Mouse (Mus musculus) brain, embryonic 18.5 days (tissue): ENCODE results near the gene Ncam1.
A peak's percentile ranks its signal among the peaks of the same experiment; 100 is the strongest.

Experiments
- DNase-seq: peaks from one replicate; pipeline ENCODE4 v3.0.0-alpha.2; 2012; ENCODE audit warnings: low read depth, low spot score

Ncam1 gene

DNA sequence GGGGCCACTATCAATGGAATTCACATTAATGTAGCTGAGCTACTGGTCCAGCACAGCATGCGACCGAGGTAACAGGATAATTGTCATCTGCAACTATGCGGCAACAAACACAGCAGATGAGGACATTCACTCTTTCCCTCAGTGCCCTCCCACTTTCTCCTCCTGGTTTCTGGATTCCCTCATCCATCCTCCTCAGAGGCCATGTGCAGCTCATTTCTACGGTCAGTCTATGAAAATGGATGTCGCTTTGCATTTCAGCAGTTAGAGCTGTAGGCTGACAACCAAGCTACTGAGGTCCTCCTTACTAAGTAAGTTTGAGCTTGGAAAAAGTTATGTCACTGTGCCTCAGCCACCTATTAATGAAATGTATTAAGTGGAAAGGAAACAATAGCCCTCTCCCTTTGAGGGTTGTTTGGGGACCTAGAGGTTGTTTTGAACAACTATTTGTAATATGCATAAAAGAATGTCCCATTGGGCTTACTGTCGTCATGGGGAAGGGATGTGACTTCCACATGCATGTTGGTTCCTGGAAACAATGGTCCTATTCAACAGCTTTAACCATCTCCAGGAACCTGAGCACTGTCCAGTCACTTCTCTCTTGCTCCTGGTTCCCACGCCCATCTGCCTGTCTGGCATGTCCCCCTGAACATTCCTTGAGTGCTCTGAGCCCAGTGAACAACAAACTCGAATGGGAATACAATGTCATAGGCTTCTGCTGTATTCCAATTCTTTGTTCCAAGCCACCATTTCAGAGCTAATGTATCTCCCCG is 122.8 kb downstream of the Ncam1 start:
- DNase-seq: no peak

DNA sequence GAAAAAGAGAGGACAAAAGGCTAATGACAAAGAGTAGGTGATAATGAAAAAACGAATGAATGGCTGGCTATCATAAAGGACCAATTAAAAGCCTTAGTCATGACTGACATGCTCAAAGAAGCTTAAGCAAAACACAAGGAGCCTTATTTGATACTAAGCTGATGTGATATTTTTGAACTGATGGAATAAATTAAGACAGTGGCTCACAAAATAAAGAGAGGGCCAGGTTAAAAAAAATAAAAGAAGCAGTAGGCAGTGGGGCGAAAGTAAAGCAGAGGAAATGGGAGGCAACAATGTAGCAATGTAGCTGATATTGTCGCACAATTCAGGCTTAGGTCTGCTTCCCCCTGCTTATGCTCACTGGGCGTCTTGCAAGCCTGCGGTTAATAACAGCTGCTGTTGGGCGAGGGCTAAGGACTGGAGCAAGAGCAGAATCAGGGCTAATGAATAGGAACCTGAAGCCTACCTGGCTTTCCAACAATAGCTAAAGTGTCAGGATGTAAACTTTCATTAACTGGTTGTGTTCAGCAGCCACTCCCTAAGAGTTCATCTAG is 126.0 kb downstream of the Ncam1 start:
- no peak for DNase-seq

DNA sequence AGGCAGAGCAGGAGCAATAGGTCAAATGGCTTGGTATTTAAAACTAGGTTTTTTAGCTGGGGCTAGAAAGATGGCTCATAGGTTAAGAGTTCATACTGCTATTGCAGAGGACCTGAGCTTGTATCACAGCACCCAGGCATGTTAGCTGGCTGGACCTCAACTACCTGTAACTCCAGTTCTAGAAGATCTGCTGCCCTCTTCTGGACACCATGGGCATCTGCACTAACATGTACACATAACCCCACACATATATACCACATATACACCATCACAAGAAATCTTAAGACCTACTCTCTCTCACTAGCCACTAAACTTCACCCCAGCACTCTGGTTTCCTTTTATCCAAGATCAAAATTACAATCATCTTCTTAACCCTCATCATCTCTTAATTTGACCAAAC is 131.7 kb downstream of the Ncam1 start:
- DNase-seq: no peak

DNA sequence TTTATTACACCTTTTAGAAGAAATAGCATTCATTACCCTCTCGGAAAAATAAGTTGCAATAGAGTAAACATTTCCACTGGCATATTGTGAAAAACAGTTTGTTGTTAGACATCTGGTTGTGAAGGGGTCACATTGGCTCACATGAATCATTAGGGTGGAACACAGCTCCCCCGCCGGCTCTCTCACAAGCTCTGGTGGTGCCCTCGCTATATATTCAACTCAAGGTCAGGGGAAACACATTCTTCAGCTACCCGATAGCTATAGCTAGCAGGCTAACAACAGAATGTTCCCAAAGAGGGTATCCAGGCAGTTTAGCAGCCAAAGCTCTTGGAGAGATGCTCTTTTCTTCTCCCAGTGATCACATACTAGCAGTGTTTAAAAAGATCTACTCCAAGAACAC is 133.4 kb downstream of the Ncam1 start:
- no peak for DNase-seq

DNA sequence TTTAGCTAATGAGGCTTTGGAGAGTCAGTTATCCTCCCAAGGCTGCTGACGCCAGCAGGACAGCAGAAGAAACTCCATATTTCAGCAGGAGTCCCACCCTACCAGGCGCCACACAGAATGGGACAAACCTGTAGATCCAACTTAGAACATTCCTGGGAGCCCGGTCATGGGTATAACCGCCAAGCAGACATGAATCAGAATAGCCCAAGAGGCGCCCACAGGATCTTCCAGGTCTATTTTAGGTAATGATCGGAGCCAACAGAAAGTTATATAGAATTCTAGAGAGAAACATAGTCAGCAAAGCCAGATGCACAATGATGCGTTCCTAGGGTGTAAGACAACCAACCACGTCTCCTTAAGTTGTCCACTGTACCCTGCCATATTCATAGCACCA is 134.8 kb downstream of the Ncam1 start:
- DNase-seq: no peak

DNA sequence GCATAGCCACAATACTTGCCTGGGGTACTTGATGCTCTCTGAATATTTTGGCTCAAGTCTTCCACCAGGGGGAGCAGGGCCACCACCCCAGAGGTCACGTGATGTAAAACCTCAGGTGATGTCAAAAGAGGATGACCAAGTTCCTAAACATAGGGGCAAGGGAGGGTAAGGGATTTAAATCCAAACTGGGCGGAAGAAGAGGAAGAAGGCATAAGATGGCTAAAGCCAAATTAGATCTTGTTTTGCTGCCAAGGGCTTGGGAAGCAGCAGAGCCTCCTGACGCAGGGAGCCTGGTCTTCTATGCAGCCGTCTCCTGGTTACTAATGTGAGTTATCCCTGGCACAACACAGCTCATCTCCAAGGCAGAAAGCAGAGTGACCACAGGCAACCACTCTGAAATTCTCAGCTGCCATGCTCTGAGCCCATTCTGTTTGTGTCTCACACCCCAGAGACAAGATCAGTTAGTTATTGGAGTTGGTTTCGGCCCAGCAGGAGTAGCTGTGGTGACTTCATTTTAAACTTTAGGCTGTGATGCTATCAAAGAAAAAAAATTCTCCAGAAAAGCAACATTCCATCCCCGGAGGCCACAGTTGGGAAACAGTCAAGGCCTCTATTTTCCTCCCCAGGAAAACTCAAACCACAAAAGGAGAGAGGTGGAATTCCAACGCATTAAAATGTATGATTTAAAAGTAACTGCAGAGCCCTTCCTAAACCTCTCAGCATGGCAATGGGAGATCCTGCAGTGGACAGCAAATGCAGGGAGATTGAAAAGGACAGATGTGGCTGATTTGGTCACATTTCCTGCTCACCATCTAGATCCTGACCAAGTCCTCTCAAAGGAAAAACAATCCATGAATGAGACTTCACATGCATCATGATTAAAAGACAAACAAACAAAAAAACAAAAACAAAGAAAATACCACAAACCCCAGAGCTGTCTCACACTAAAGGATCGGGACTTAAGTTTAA is 135.5 kb downstream of the Ncam1 start:
- DNase-seq: no peak

DNA sequence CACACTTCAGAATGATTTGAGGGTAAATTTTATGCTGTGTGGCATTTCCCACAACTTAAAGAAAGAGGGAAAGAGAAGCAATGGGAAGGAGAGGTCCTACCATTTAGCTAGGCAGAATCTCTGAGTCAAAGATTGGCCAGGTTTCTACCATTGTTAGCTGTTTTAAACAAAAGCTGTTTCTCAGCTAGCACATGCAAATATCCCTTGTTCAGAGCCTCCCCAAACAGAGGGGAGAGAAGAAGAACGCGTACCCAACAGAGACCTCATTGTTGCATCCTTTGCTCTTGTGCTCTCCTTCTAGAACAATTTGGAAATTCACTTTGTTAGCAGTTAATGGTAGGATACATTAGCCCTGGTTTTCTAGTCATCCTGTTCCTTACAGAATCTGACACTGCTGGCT is 137.2 kb downstream of the Ncam1 start:
- no peak for DNase-seq

DNA sequence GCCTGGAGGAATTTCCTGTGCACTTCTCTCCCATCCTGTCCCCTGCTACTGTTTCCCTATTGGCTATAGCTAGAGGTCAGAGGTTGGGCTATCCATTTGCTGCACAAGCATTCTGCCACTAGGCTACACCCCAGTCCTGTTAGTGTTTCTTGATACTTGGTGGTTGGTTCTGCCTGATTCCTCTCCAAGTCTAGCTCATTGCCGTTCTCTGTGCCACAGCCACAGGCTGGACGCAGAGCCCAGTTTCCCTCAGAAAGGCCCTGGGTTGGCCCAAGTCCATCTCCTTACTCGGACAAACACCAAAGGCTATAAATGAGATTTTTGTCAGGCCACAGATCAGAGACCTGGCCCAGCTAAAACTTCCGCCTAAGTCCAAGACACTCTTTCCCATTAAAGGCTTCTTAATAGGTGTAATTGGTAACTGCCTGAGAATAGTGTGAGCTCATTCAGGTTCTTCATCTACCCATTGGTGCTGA is 140.3 kb downstream of the Ncam1 start:
- peak; percentile 22 for DNase-seq

DNA sequence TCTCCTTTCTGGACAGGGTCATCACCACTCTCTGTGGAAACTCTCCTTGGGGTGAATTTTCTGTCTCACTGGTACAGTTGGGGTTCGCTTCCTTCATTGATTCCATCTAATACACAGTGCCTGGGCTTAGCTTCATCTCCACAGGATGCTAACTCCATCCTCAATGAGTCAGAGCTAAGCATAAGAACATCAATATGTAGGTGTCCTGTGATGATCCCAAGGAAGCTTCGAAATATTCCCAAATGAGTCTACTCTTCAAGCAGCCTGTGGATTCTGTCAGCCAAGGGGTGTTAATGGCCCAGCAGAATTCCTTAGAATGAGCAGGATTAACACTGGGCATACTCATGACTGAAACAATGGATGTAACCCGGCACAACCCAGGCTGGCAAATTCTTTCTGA is 144.3 kb downstream of the Ncam1 start:
- DNase-seq: no peak

DNA sequence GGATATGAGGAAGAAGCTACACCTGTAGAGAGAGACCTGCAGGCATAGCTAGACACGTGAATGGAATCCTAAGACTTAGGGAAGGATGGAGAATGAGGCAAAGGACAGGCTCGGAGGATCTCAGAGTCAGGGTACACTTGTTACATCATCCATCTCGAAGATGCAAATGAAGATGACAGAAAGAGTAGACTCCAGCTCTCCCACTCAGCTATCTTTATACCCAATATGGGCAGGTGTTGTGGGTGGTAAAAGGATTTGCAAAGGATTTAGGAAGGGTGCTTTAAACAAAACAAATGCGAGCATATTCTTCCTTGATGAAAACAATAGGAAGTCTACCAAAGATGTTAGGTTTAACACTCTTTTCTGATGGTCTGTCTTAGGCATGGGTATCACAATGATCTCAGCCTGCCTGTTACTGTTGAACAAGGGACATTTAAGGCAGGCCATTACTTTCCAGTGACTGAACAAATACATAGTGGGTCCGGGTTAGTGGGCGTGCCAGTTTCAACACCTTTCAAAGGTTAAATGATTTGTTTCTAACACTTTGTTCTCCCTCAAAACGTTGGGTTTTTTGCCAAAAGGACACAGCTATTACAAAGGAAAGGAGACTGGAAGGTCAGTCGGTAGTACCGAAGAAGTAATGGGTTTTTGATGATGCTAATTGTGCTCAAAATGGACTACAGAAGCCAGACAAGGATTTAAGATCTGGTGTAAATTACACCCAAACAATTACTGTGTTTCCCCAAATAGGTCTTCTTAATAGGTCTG is 145.1 kb downstream of the Ncam1 start:
- DNase-seq: no peak

DNA sequence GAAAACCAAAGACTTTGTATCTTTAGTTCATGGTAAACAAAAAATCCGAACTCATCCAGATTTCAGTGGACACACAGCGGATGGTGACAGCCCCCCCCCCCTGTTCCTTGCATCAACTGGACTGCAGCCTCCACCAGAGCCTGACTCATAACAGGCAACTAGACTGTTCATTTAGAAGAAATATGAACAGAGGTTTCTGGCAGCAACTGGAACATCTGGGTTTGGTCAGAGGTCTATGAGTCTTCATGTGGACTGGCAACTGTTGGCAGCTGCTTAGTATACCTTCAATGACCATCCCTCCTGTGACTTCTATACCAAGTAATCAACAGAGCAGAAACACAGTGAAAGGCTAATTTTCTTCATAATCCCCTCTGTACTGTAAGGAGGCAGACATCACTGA is 154.4 kb downstream of the Ncam1 start:
- no peak for DNase-seq

DNA sequence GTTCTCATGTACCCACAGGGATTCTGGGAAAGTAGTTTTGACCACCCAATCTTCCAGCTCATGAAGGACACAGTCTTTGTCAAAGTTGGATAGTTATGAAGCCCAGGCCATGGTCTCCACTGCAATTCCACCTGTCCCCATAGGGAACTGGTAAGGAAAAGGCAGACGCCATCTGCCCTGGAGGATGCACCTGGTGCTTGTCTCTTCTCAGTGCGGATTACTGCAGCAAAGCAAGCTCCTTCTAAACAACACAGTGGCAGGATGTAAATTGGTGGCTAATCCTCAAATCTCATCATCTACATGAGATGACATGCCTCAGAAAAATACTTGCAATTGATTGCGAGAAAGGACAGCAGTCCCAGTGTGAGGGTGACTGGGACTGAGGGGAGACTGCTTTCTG is 158.0 kb downstream of the Ncam1 start:
- no peak for DNase-seq

DNA sequence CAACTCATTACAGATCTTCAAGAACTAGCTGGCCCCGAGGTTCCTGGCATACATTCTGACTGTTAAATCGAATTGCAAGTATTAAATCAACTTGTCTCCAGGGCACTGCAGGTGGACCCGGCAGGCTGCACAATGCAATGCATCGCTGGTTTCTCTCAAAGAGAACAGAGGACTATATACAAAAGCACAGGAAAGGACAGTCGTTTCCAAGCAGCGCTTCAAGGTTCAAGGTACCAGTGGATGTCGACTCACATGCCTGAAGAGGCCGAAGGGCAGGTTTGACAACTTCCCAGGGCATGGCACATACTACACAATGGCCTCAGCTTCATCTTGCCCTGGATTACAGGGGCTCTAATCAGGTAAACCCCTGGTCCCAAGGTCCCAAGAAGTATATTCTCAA is 158.6 kb downstream of the Ncam1 start:
- DNase-seq: no peak

DNA sequence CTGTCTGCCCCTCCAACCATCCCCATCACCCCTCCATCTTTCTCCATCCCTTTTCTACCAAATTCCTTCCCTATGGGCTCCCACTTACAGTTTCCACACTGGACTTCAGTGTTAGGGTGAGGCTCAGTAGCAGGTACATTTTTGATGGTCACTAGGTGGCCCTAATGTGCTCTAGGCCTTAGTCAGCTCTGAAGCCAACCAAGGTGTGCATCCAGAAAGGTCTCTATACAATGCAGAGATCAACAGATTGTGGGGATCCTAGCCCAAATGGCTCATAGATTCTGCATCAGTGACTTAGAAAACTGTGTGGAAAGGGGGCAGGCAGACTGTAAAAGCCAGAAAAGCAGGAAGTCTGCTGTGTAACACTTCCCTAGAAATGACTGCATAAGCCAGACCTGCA is 160.8 kb downstream of the Ncam1 start:
- no peak for DNase-seq

DNA sequence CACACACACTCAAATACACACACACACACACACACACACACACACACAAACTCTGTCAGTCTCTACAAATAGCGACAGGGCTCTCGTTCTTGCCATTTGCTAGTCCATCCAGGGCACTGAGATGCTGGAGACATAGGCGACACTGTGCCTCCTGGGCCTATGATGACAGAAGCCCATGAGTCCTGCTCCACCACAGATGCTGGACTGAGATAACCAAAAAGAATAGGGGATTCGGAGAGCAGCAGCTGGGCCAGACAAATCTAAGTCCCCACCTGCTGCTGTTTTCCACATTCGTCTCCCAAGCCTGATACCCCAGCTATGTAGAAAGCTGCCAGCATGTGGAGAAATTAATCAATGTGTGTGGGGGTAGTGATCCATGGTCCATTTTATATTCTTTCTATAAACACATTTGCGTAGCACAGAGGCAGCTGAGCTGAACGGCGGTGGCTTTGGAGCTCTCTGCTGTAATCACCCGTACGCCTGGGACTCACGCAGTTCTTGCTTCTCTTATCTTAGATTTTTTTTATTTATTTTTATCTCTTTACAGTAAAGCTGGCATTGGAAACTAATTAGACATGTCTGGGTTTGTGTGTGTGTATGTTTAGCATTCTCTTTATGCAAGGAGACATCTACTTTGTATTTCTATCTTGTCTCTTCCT is 162.9 kb downstream of the Ncam1 start:
- DNase-seq: no peak

DNA sequence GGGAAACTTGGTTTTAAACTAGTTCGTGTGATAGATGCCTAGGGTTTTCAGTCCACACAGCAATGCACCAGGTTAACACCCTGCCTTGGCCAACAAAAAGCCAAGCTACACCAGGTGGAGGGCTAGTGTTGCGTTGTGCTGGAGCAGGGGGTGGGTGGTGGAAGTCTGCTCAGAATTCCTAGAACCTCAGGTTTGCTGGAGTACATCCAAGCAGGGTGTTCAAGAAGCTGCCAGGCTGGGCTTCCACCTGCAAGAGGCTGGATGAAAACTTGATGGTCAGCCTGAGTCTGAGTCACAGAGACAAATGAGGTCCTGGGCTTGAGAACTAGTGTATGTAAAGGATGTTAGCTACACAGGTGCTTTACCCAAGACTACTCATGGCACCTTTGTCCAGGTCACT is 166.1 kb downstream of the Ncam1 start:
- no peak for DNase-seq

DNA sequence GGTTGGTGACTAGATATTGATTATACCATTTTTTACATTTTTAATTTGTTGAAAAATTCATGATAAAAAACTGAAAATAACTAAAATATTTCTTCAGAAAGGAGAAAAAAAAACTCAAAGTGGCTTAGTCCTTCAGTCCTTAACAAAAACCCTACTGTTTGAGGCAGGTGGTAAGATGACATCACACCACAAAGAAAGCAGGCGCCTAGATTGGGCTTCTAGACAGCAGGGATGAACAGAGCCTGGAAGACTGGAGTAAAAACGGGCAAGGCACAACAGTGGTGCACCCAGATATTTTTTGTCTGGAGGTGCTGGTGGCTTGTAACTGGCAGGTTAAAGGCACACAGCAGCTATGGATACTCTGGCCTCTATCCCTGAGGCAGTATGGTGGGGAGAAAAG is 168.4 kb downstream of the Ncam1 start:
- DNase-seq: no peak

DNA sequence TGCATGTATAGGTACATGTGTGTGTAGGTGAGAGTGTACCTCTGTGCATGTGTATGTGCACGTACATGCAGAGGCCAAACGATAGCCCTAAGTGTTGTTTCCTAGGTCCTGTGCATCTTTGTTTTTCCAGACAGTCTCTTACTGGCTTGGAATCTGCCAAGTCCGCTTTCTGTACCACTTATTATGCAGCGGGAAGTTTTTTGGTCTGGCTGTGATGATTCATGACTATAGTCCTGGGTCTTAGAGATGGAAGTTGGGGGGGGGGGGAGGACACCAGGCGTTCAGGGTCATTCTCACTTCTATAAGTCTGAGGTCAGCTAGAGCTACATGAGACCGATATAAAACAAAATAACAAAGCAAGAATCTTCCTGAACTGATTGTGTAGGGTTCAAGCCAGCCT is 173.8 kb downstream of the Ncam1 start:
- no peak for DNase-seq

DNA sequence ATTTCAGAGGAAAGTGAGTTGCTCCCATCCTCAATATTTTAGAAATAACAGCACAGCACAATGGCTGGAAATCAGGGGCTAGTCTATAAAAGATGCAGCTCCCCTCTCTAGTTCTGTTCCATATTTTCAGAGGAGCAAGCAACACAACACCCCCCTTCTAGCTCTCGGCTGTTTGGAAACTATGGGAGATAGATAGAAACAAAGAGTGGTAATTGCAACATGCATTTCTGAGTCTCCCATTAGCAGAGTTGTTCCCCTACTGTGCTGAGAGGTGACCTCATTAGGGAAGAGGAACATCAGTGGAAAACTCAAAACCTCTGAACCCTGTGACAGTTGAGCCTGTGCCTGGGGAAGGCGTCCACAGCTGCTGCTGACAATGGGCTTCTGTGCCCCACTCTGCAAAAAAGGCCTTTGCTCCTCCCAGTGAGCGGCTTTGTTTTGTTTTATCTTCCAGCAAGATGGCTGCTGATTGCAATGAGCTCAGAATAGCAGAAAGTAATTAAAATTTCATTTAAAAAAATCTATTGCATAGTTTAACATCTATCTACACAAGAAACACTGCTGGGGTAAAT is 174.7 kb downstream of the Ncam1 start:
- no peak for DNase-seq

DNA sequence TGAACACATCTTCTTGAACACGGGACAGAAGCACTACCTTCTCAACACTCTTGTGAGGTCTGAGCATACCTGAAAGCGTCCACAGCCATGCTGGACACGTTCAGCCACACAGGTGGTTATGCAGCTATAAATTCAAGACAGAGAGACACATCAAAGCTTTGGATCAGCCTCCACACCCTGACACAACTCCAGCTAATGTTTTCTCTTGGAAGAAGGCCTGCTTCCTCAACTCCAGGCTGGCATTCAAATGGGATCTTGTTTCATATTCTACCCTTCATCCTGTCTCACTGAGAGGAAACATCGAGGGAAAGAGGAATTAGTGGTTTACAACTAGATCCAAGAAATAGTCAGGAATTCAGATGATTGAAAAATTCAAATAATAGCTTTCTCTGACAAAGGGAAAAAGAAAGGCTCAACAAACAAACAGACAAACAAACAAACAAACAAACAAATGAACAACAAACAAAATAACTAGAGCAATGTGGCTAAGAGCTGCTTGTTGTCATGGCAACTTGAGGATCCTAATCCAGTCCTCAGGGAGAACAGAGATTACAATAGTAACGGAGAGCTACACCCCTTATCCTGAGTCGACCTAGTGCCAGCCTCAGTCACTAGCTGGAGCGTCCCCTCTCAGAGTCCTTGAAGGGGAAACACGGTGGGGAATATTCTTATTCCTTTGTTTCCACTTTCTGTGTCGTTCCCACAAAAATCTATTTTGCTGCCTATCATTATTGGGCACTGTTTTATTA is 175.6 kb downstream of the Ncam1 start:
- DNase-seq: no peak
